Mouse (Mus musculus): Measurements from ENCODE around the gene Sart3. TPM values are rescaled to one million over a fixed set of nuclear protein-coding genes. Genes with fewer than 3 reads are reported as not detected.

Sart3 gene
- polyA plus RNA-seq, 2 experiments = 41.7 to 56.8 TPM

DNA sequence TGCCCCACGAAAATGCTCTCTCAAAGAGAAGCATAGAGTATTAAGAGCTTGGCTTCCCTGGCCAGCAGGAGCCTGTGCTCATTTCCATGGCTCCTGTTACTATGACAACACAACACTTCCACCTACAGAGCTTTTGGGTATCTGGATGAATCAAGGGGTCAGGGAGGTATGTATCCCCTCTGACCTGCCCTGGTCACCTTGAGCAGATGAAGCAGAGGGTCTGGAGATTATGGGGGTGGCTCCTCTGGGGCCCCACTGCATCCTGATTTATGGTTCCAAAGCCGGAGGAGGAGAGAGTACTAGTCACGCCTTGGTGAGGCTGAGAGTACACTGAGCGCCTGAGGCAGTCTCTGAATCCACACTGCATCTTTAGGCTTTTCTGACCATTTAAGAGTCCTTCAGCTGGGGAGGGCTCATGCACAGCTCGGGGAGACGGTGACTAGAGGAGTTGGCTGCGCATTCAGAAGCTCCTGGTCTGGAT, 41.6 kb downstream of the Sart3 start:
- WGBS = 57% methylated on average over 7 of the region's 7 CpGs
- TF ChIP-seq POLR2A (IDR thresholded peaks at IDR 0.05; ENCODE audit: borderline replicate concordance, extremely low read depth, insufficient read depth, insufficient read length) = no peak
- H3K4me2 ChIP-seq (replicated peaks; ENCODE audit: low read depth, low read length, severe bottlenecking) = no peak overlapping the region
- no peaks in the 10 kb centered on the region for H3K9me3 ChIP-seq (ENCODE audit: control insufficient read depth, low read length)
- no peak overlapping the region for H3K4me3 ChIP-seq (replicated peaks; ENCODE audit: low read length)
- ATAC-seq (ENCODE audit: low FRiP score, low read depth) (no peak), DNase-seq (ENCODE audit: low spot score) (no peak)
- H3K27me3 ChIP-seq (ENCODE audit: control insufficient read depth, insufficient read depth, low read length) = no peaks in the 10 kb centered on the region
- H3K27ac ChIP-seq (replicated peaks; ENCODE audit: low read depth, low read length) = no peak overlapping the region
- H3K9ac ChIP-seq (ENCODE audit: low read depth, low read length, severe bottlenecking) = no peak overlapping the region
- 0 out of 2 replicates have a peak, but pooled peaks cover 4% of the 10 kb centered on the region for H3K4me1 ChIP-seq (ENCODE audit: control insufficient read depth, insufficient read depth, low read length)
- H3K36me3 ChIP-seq (ENCODE audit: control insufficient read depth, insufficient read depth, low read length) = no peaks in the 10 kb centered on the region

DNA sequence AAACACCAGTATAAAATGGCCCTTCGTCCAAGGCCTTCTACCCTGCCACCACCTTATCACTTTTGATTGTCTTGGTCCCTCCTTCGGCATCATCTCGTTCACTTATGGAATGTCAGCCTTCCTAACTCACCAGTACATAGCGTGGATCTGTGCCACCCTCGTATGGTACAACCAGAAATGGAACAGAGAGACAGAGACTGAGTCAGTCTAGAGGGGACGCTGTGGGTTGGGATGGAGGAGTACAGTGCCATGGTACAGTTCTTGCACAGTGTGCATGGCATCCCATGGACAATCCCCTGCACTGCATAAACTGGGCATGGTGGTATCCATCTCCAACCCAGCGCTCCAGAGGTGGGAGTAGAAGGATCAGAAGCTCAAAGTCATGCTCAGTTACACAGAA, 43.6 kb downstream of the Sart3 start:
- no peak for ATAC-seq (ENCODE audit: low FRiP score, low read depth)
- Histone ChIP-seq H3K4me3 (replicated peaks; ENCODE audit: low read length) (no peak overlapping the region), H3K9ac (ENCODE audit: low read depth, low read length, severe bottlenecking) (no peak overlapping the region), H3K27me3 (ENCODE audit: control insufficient read depth, insufficient read depth, low read length) (no peaks in the 10 kb centered on the region), H3K9me3 (ENCODE audit: control insufficient read depth, low read length) (no peaks in the 10 kb centered on the region), H3K36me3 (ENCODE audit: control insufficient read depth, insufficient read depth, low read length) (no peaks in the 10 kb centered on the region), H3K4me1 (ENCODE audit: control insufficient read depth, insufficient read depth, low read length) (no peaks in the 10 kb centered on the region), H3K4me2 (replicated peaks; ENCODE audit: low read depth, low read length, severe bottlenecking) (no peak overlapping the region), H3K27ac (replicated peaks; ENCODE audit: low read depth, low read length) (no peak overlapping the region)
- no peak for DNase-seq (ENCODE audit: low spot score)
- no peak for TF ChIP-seq POLR2A (IDR thresholded peaks at IDR 0.05; ENCODE audit: borderline replicate concordance, extremely low read depth, insufficient read depth, insufficient read length)
- WGBS = 85% methylated on average over 7 of the region's 7 CpGs

DNA sequence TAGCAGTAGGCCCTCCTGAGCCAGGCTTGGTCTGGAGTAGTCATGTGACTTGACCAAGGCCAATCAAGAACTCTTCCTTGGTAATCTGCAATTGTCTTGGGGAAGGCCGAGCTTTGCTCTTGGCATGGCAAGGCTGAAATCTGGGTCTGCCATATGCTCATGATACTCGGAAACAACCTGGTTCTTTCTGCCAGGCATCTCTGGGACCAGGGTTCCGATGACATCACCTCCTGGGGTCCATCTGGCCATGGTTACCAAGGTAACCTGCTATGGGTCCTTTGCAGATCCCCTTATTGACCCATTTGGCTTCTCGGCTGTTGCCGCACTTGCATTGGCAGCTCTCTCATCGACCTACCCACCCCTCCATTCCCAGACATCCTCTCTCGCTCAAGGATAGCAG, 44.3 kb downstream of the Sart3 start:
- 56% methylated on average over 7 of the region's 7 CpGs for WGBS
- Histone ChIP-seq H3K9me3 (ENCODE audit: control insufficient read depth, low read length) (no peaks in the 10 kb centered on the region), H3K27me3 (ENCODE audit: control insufficient read depth, insufficient read depth, low read length) (no peaks in the 10 kb centered on the region), H3K36me3 (ENCODE audit: control insufficient read depth, insufficient read depth, low read length) (no peaks in the 10 kb centered on the region), H3K9ac (ENCODE audit: low read depth, low read length, severe bottlenecking) (no peak overlapping the region), H3K4me2 (replicated peaks; ENCODE audit: low read depth, low read length, severe bottlenecking) (no peak overlapping the region), H3K27ac (replicated peaks; ENCODE audit: low read depth, low read length) (no peak overlapping the region), H3K4me1 (ENCODE audit: control insufficient read depth, insufficient read depth, low read length) (no peaks in the 10 kb centered on the region), H3K4me3 (replicated peaks; ENCODE audit: low read length) (no peak overlapping the region)
- TF ChIP-seq POLR2A (IDR thresholded peaks at IDR 0.05; ENCODE audit: borderline replicate concordance, extremely low read depth, insufficient read depth, insufficient read length) = no peak
- DNase-seq (ENCODE audit: low spot score) (no peak), ATAC-seq (ENCODE audit: low FRiP score, low read depth) (no peak)

DNA sequence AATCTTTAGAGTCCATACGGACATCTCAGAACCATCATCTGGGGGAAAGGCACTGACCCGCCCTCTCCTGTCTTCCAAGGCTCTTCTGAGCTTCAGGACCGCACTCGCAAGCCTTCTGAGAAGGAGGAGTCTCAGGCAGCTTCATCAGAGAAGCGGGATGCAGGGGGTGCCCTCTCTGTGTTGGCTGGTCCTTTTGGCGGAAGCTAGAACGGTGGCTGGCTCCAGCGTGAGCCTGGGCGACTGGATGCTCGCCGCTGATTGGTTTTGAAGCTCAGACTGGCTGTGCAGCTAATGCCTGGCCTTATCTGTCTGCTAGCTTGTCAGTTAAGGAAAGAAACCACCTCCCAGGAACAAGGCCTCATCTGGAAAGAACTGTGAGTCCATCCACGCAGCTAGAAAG, 45.1 kb downstream of the Sart3 start:
- ATAC-seq (ENCODE audit: low FRiP score, low read depth) (no peak), DNase-seq (ENCODE audit: low spot score) (no peak)
- no peaks in the 10 kb centered on the region for H3K4me1 ChIP-seq (ENCODE audit: control insufficient read depth, insufficient read depth, low read length)
- no peak overlapping the region for H3K9ac ChIP-seq (ENCODE audit: low read depth, low read length, severe bottlenecking)
- WGBS = 55% methylated on average over 12 of the region's 12 CpGs
- H3K4me3 ChIP-seq (replicated peaks; ENCODE audit: low read length) = no peak overlapping the region
- H3K27me3 ChIP-seq (ENCODE audit: control insufficient read depth, insufficient read depth, low read length) = no peaks in the 10 kb centered on the region
- no peaks in the 10 kb centered on the region for H3K36me3 ChIP-seq (ENCODE audit: control insufficient read depth, insufficient read depth, low read length)
- no peak overlapping the region for H3K27ac ChIP-seq (replicated peaks; ENCODE audit: low read depth, low read length)
- no peak for TF ChIP-seq POLR2A (IDR thresholded peaks at IDR 0.05; ENCODE audit: borderline replicate concordance, extremely low read depth, insufficient read depth, insufficient read length)
- H3K9me3 ChIP-seq (ENCODE audit: control insufficient read depth, low read length) = no peaks in the 10 kb centered on the region
- H3K4me2 ChIP-seq (replicated peaks; ENCODE audit: low read depth, low read length, severe bottlenecking) = no peak overlapping the region

DNA sequence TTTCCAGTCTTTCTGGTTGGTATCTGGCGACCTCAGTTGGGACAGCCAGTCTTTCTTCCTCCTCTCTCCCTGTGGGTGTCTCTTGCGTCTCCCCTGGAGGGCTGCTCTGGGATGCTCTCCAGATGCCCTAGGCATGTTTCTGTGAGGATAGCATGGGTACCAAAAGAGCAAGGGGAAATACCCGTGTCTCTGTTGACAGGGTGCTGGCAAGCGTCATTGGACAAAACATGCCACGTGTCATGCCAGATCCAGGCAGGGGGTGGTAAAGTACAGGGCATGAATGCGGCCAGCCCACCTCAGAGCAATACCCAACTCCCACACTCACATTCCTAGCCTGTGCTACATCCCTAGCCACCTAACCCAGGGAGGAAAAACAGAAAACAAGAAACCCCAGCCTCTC, 45.7 kb downstream of the Sart3 start:
- no peak overlapping the region for H3K4me2 ChIP-seq (replicated peaks; ENCODE audit: low read depth, low read length, severe bottlenecking)
- H3K4me3 ChIP-seq (replicated peaks; ENCODE audit: low read length) = no peak overlapping the region
- no peaks in the 10 kb centered on the region for H3K27me3 ChIP-seq (ENCODE audit: control insufficient read depth, insufficient read depth, low read length)
- no peaks in the 10 kb centered on the region for H3K36me3 ChIP-seq (ENCODE audit: control insufficient read depth, insufficient read depth, low read length)
- no peak for TF ChIP-seq POLR2A (IDR thresholded peaks at IDR 0.05; ENCODE audit: borderline replicate concordance, extremely low read depth, insufficient read depth, insufficient read length)
- H3K9ac ChIP-seq (ENCODE audit: low read depth, low read length, severe bottlenecking) = no peak overlapping the region
- H3K9me3 ChIP-seq (ENCODE audit: control insufficient read depth, low read length) = no peaks in the 10 kb centered on the region
- H3K27ac ChIP-seq (replicated peaks; ENCODE audit: low read depth, low read length) = no peak overlapping the region
- no peak for ATAC-seq (ENCODE audit: low FRiP score, low read depth)
- no peaks in the 10 kb centered on the region for H3K4me1 ChIP-seq (ENCODE audit: control insufficient read depth, insufficient read depth, low read length)
- 78% methylated on average over 6 of the region's 6 CpGs for WGBS
- no peak for DNase-seq (ENCODE audit: low spot score)

DNA sequence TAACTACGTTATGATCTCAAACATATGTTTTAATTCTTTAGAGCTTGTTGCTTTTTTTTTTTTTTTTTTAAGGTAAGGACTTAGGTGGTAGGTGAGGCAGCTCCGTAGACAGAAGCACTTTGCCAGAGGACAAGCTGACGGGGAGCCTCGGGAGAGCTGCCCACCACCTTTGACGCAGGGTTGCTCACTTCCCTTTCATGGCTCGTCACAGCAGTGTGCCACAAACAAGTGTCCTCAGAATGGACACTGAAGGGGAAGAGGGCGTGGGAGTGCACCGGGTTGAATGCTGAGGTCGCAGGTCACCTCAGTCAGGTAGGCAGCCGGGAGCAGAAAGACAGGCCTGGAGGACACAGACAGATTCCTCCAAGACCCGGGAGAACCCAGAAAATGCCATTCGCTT, 46.9 kb downstream of the Sart3 start:
- DNase-seq (ENCODE audit: low spot score) (no peak), ATAC-seq (ENCODE audit: low FRiP score, low read depth) (no peak)
- Histone ChIP-seq H3K9me3 (ENCODE audit: control insufficient read depth, low read length) (no peaks in the 10 kb centered on the region), H3K4me2 (replicated peaks; ENCODE audit: low read depth, low read length, severe bottlenecking) (no peak overlapping the region), H3K27me3 (ENCODE audit: control insufficient read depth, insufficient read depth, low read length) (no peaks in the 10 kb centered on the region), H3K4me3 (replicated peaks; ENCODE audit: low read length) (no peak overlapping the region), H3K36me3 (ENCODE audit: control insufficient read depth, insufficient read depth, low read length) (no peaks in the 10 kb centered on the region), H3K4me1 (ENCODE audit: control insufficient read depth, insufficient read depth, low read length) (no peaks in the 10 kb centered on the region), H3K9ac (ENCODE audit: low read depth, low read length, severe bottlenecking) (no peak overlapping the region), H3K27ac (replicated peaks; ENCODE audit: low read depth, low read length) (no peak overlapping the region)
- 69% methylated on average over 12 of the region's 12 CpGs for WGBS
- no peak for TF ChIP-seq POLR2A (IDR thresholded peaks at IDR 0.05; ENCODE audit: borderline replicate concordance, extremely low read depth, insufficient read depth, insufficient read length)

Measured in limb, embryonic 14.5 days (tissue).